Mouse (Mus musculus) thymus, adult 2 months (tissue): Measurements from ENCODE around the gene Igfbp1. TPM values are rescaled to one million over a fixed set of nuclear protein-coding genes. Genes with fewer than 3 reads are reported as not detected.

ENCODE experiments used
- DNase-seq: peaks from one replicate; pipeline ENCODE4 v3.0.0; 2021
- H3K27ac ChIP-seq: fragments of 200-500 bp; 2 replicates; pipeline ENCODE4 v1.5.1; 2012; ENCODE audit warnings: low read length, control low read depth; ENCODE audit not compliant: control insufficient read depth, insufficient read depth
- H3K27me3 ChIP-seq: fragments of 200-500 bp; 2 replicates; pipeline ENCODE4 v1.6.1; 2012; ENCODE audit warnings: mild to moderate bottlenecking, low read length, moderate library complexity, mixed read lengths; ENCODE audit not compliant: control insufficient read depth, insufficient read depth
- H3K36me3 ChIP-seq: fragments of 200-500 bp; 2 replicates; pipeline ENCODE4 v1.6.1; 2012; ENCODE audit warnings: mild to moderate bottlenecking, low read length, moderate library complexity; ENCODE audit not compliant: control insufficient read depth, insufficient read depth
- H3K4me1 ChIP-seq: fragments of 200-500 bp; replicated peaks from 2 replicates; pipeline ENCODE4 v1.6.1; 2012; ENCODE audit warnings: low read length; ENCODE audit not compliant: control insufficient read depth, insufficient read depth
- H3K4me3 ChIP-seq: fragments of 200-500 bp; 2 replicates; pipeline ENCODE4 v1.5.1; 2012; ENCODE audit warnings: mild to moderate bottlenecking, low read length, control low read depth, moderate library complexity; ENCODE audit not compliant: control insufficient read depth, insufficient read depth
- CTCF ChIP-seq: fragments of 200-500 bp; IDR thresholded peaks from 2 replicates; pipeline ENCODE4 v1.5.1; 2012; ENCODE audit warnings: mild to moderate bottlenecking, control low read depth, low read length, moderate library complexity, borderline replicate concordance; ENCODE audit not compliant: control insufficient read depth, poor library complexity, insufficient read depth; ENCODE audit errors: extremely low read depth
- POLR2A ChIP-seq: fragments of 200-500 bp; IDR thresholded peaks from 2 replicates; pipeline ENCODE4 v1.6.1; 2012; ENCODE audit warnings: mild to moderate bottlenecking, low read length, control low read depth, moderate library complexity; ENCODE audit not compliant: control insufficient read depth, poor library complexity, insufficient read depth; ENCODE audit errors: extremely low read depth
- WGBS: fragments of 180-500 bp; shearing (Covaris S2); methylation state at CpG from one replicate; pipeline ENCODE4 v1.1.7; 2018; 5-methylcytosine and 5-hydroxymethylcytosine counted together
- polyA plus RNA-seq: library from polyadenylated mRNA; depleted of rRNA; stranded (reverse); fragments of >200 nt; gene quantifications from 2 replicates; pipeline ENCODE4 v1.2.3, GENCODE M21; 2012

Gene Igfbp1
- polyA plus RNA-seq, 1 experiment: 0.30 TPM

DNA sequence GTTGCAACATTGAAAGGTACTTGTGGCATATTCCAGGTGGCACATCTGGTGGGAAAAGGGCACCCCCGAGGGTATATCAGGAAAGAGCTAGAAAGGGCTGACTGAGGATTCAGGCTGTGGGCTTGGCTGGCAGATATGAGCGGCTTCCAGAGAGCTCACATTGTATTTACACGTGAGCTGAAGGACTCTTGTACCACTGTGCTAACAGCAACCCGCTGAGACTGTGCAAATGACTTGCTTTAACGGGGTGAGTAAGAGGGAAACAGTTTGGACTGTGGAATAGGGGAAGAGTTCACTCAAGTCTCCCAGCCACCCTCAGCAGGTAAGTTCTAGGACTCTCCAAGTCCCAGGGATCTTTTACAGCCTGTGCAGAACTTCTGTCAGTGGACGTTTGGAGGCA, 23.9 kb upstream of the Igfbp1 start:
- no peak for DNase-seq
- H3K4me1 ChIP-seq: no peaks in the 10 kb centered on the region
- H3K27me3 ChIP-seq: no peaks in the 10 kb centered on the region
- 87% methylated on average over 6 of the region's 6 CpGs for WGBS
- H3K4me3 ChIP-seq: no peak overlapping the region
- no peaks in the 10 kb centered on the region for H3K36me3 ChIP-seq
- no peak overlapping the region for H3K27ac ChIP-seq
- no peak for TF ChIP-seq POLR2A
- TF ChIP-seq CTCF: no peak

DNA sequence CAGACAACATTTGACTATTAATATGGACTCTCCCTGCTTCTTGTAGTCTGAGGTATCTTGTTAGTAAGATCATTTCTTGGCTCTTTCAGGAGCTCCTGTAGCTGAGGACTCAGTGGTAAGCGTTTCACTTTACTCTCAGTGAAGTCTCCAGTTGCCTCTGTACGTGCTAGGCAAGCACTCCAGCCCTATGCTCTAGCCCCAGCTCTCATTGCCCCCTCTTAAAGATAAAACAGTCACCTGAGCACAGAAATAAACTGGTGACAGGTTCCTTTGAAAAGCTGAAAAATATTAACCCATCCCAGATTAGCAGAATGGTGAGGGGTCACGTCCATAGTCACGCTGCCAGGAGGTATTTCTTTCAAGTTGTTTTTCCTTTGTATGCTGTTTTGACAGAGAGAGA, 18.9 kb upstream of the Igfbp1 start:
- Histone ChIP-seq H3K27me3 (no peaks in the 10 kb centered on the region), H3K4me1 (no peaks in the 10 kb centered on the region), H3K36me3 (no peaks in the 10 kb centered on the region), H3K27ac (no peak overlapping the region), H3K4me3 (no peak overlapping the region)
- TF ChIP-seq CTCF (no peak), POLR2A (no peak)
- no peak for DNase-seq
- 89% methylated on average over 4 of the region's 4 CpGs for WGBS

DNA sequence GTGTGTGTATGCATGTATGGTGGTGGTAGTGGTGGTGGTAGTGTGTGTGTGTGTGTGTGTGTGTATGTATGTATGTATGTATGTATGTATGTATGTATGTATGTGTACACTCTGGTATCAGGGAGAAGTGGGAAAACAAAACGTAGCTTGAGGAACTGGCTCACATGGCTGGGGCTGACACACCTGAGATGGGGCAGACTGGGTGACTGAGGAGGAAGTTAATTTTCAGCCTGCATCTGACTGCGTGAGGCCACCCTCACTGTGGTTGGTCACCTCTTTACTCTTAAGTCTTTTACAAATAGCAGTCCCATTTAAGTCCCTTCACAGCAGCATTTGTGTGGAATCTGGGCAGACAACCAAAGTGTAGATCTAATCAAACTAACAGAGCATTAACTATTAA, 18.3 kb upstream of the Igfbp1 start:
- H3K4me3 ChIP-seq: no peak overlapping the region
- DNase-seq: no peak
- no peaks in the 10 kb centered on the region for H3K27me3 ChIP-seq
- WGBS: 42% methylated on average over 2 of the region's 2 CpGs
- TF ChIP-seq POLR2A: no peak
- TF ChIP-seq CTCF: no peak
- H3K27ac ChIP-seq: no peak overlapping the region
- H3K4me1 ChIP-seq: no peaks in the 10 kb centered on the region
- H3K36me3 ChIP-seq: no peaks in the 10 kb centered on the region

DNA sequence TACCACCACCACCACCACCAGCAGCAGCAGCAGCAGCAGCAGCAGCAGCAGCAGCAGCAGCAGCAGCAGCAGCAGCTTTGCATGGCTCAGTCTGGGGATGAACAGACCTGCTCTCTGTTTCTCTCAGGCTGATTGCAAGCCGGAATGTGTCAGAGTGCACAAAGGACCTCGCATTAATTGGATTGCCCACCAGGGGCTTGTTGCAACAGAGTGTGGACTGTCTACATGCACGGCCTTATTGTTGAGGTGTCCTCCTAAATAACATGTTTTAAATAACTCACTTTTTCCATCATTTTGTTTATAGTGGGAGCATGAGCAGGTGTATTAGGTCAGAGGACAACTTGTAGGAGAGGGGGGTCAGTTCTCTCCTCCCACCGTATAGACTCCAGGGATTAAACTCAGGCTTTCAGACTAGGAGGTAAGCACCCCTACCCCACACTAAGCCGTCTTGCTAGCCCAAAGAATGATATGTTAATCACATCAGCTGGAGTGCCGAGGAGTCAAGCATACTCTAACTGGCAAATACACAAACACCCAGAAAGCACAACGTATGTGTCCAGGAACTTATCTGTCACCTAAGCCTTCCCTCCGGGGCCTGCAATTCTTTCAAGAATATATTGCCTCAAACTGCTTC, 15.1 kb upstream of the Igfbp1 start:
- Histone ChIP-seq H3K27ac (no peak overlapping the region), H3K4me3 (no peak overlapping the region), H3K27me3 (no peaks in the 10 kb centered on the region), H3K36me3 (no peaks in the 10 kb centered on the region), H3K4me1 (no peaks in the 10 kb centered on the region)
- DNase-seq: no peak
- 89% methylated on average over 8 of the region's 8 CpGs for WGBS
- TF ChIP-seq CTCF (no peak), POLR2A (no peak)

DNA sequence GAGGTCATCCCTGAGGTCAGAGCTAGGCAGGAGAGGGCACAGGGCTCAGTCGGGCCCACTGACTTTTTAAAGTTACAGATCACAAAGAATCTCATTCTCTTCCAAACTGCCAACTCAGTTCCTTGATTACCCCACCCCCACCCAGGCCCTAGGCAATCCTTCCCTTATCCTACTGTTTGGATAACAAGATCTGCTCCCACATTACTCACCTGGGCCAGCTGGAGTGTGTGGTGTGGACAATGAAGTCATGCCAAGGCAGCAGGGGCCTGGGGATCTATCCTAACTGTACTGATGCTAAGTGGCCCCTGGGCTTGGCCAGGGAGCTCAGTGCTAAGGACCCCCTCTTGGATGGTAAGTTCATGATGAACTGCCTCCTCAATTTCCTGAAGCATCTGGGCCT, 13.2 kb upstream of the Igfbp1 start:
- H3K27ac ChIP-seq: no peak overlapping the region
- DNase-seq: no peak
- H3K36me3 ChIP-seq: no peaks in the 10 kb centered on the region
- TF ChIP-seq CTCF (no peak), POLR2A (no peak)
- no peaks in the 10 kb centered on the region for H3K4me1 ChIP-seq
- WGBS: 86% methylated on average over 1 of the region's 1 CpGs
- H3K27me3 ChIP-seq: no peaks in the 10 kb centered on the region
- no peak overlapping the region for H3K4me3 ChIP-seq

DNA sequence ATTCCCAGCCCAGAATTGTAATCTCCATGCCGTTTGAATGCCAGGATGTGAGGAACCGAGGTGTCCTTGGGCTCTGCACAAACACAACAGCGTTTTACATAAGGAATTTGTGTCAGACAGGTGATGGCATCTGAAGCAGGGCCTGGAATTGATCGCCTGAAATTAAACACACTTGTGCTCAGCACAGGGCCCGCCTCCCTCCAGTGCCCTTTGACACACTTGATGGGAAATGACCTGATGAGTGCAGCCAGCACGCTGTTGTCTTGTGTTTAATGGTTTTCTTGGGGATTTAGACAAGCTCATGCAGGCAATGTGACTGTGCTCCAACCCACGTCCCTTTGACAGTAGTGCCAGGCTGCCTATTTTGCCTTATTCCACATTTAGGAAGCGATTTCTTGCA, 10.1 kb upstream of the Igfbp1 start:
- no peaks in the 10 kb centered on the region for H3K4me1 ChIP-seq
- H3K36me3 ChIP-seq: no peaks in the 10 kb centered on the region
- WGBS: 84% methylated on average over 8 of the region's 8 CpGs
- no peak overlapping the region for H3K4me3 ChIP-seq
- no peaks in the 10 kb centered on the region for H3K27me3 ChIP-seq
- no peak overlapping the region for H3K27ac ChIP-seq
- TF ChIP-seq POLR2A (no peak), CTCF (no peak)
- DNase-seq: no peak

DNA sequence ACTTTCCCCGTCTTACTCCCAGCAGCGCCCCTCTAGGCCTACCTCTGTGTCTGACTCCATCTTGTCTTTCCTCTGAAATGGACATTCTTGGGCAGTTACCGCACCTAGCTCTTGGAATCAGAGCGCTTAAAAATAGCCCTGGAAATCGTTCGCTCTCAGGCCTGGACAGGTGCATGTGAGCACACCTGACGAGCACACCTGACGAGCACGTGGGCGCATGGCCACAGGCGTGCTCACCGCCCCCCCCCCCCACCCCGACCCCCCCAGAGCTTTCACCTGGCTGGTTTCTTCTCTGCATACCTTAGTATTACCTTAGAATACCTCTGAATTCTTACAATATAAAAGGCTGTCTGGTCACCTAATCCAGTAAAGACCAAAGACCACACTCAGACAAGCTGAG, 9.1 kb upstream of the Igfbp1 start, which contains the start of gene Gm11985:
Gm11985 (minus strand) TSS at position 101 of the 400 bp plus-strand sequence.
- 92% methylated on average over 13 of the region's 13 CpGs for WGBS
- Histone ChIP-seq H3K27ac (no peak within 1 kb of the TSS), H3K4me3 (no peak within 1 kb of the TSS), H3K4me1 (no peaks in the 10 kb centered on the region), H3K27me3 (no peaks in the 10 kb centered on the region), H3K36me3 (no peaks in the 10 kb centered on the region)
- DNase-seq: no peak
- TF ChIP-seq POLR2A (no peak), CTCF (no peak)
